Mouse (Mus musculus) bone marrow, adult 2 months (tissue): ENCODE data around the gene Clstn1.

Experiments
- CTCF ChIP-seq: fragments of 200-500 bp; IDR thresholded peaks from 2 replicates; pipeline ENCODE4 v1.5.1; 2011; ENCODE audit warnings: low read length, control low read depth; ENCODE audit not compliant: control insufficient read depth, insufficient read depth
- POLR2A ChIP-seq: fragments of 200-500 bp; IDR thresholded peaks from 2 replicates; pipeline ENCODE4 v1.6.1; 2011; ENCODE audit warnings: low read depth, mild to moderate bottlenecking, control low read depth, low read length, borderline replicate concordance; ENCODE audit not compliant: control insufficient read depth

- TF ChIP-seq CTCF: no peak
- TF ChIP-seq POLR2A: no peak
These were observed 55.7 kb downstream of the Clstn1 start for GRCm38 (mm10) chr4:149641956-149642355.
